Mouse (Mus musculus): Measurements from ENCODE around the gene Dut.

- TF ChIP-seq POLR2A (IDR thresholded peaks at IDR 0.05; ENCODE audit: borderline replicate concordance, control insufficient read depth, low read depth, low read length), result no peak
- no peak for TF ChIP-seq CTCF (IDR thresholded peaks at IDR 0.05; ENCODE audit: control insufficient read depth, insufficient read depth, low read length)
Observed at GRCm38 (mm10) chr2:125285777-125286176, 38.8 kb downstream of the Dut start.
